Mouse (Mus musculus) olfactory bulb, adult 2 months (tissue): Measurements from ENCODE around the gene Gm4792. TPM values are rescaled to one million over a fixed set of nuclear protein-coding genes. Genes with fewer than 3 reads are reported as not detected.

Source experiments
- H3K27ac ChIP-seq: fragments of 200-500 bp; 2 replicates; pipeline ENCODE4 v1.5.1; 2012; ENCODE audit warnings: low read depth, low read length; ENCODE audit not compliant: insufficient read depth
- H3K4me1 ChIP-seq: fragments of 200-500 bp; 2 replicates; pipeline ENCODE4 v1.6.1; 2012; ENCODE audit warnings: low read length; ENCODE audit not compliant: control insufficient read depth, insufficient read depth
- H3K4me3 ChIP-seq: fragments of 200-500 bp; 2 replicates; pipeline ENCODE4 v1.5.1; 2012; ENCODE audit warnings: mild to moderate bottlenecking, low read depth, low read length, moderate library complexity; ENCODE audit not compliant: insufficient read depth
- CTCF ChIP-seq: fragments of 200-500 bp; IDR thresholded peaks from 2 replicates; pipeline ENCODE4 v1.5.1; 2012; ENCODE audit warnings: low read depth, mild to moderate bottlenecking, low read length, moderate library complexity; ENCODE audit not compliant: insufficient read depth
- POLR2A ChIP-seq: fragments of 200-500 bp; IDR thresholded peaks from 2 replicates; pipeline ENCODE4 v1.6.1; 2012; ENCODE audit warnings: mild to moderate bottlenecking, low read depth, low read length, moderate library complexity; ENCODE audit not compliant: insufficient read depth
- WGBS: fragments of 180-500 bp; shearing (Covaris S2); methylation state at CpG from one replicate; pipeline ENCODE4 v1.1.7; 2018; 5-methylcytosine and 5-hydroxymethylcytosine counted together
- polyA plus RNA-seq: library from polyadenylated mRNA; stranded (reverse); fragments of >200 nt; gene quantifications from 2 replicates; pipeline ENCODE4 v1.2.4, GENCODE M21; 2012; ENCODE audit warnings: low replicate concordance; ENCODE audit not compliant: missing spikeins, insufficient read depth, insufficient read length

Gm4792 gene
- polyA plus RNA-seq, 1 experiment: not detected

DNA sequence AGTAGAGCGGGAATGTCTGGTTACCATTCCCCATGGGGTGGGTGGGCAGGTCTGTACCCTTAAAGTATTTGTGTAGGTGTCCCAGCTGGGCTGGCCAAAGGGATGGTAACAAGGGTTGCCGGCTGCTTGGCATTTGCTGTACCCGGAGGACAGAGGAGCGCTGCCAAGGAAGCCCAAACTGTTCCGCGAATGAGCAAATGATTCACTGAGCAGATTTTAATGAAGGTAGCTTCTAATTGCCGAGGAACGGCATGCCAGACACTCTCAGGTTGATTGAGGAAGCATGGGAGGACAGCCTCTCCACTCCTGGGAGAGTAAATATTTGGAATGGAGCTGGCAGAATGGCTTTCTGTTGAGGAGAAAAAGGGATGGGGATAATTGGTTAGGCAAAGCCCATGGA lies 16.3 kb downstream of the Gm4792 start:
- no peak for TF ChIP-seq POLR2A
- no peak for TF ChIP-seq CTCF
- WGBS: 49% methylated on average over 8 of the region's 8 CpGs
- Histone ChIP-seq H3K27ac (no peak overlapping the region), H3K4me3 (no peak overlapping the region), H3K4me1 (no peaks in the 10 kb centered on the region)

DNA sequence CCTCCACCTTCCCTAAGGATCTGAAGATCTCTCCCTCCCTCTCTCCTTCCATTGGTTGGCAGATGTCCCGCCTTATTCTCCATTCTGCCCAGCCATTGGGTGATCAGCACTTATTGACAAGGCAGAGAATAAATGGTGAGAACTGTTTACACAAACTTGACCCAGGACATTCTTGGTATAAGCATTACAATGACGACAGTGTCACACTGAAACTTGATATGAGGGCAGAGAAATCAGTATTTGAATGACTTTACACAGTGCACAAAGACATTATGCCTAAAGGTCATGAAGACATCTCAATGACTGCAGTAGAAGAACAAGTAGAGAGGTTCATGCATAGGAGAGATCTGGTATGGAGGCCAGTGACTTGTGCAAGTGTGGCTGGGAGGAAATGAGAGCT lies 22.0 kb downstream of the Gm4792 start:
- TF ChIP-seq CTCF (no peak), POLR2A (no peak)
- Histone ChIP-seq H3K27ac (no peak overlapping the region), H3K4me3 (no peak overlapping the region), H3K4me1 (no peaks in the 10 kb centered on the region)
- WGBS: 73% methylated on average over 2 of the region's 2 CpGs

DNA sequence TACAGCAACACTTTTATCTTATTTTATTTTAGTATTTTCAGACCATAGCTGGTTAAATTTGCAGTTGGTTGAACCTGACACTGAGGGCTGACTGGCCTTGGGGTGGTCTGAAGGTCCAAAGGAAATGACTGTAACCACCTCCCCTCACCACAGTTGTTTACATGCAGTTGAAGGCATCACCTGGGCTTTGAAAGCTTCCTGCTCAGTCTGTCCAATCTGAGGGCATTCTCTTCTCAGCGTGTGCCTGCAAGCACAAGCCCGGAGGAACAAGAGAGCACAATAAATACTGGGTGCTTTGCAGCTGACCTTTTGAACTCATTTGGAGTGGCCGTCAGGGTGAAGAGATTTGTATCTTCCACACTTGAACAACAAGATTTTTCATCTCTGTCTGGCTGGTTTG lies 23.2 kb downstream of the Gm4792 start:
- Histone ChIP-seq H3K4me1 (no peaks in the 10 kb centered on the region), H3K27ac (no peak overlapping the region), H3K4me3 (no peak overlapping the region)
- no peak for TF ChIP-seq POLR2A
- TF ChIP-seq CTCF: no peak
- 61% methylated on average over 3 of the region's 3 CpGs for WGBS

DNA sequence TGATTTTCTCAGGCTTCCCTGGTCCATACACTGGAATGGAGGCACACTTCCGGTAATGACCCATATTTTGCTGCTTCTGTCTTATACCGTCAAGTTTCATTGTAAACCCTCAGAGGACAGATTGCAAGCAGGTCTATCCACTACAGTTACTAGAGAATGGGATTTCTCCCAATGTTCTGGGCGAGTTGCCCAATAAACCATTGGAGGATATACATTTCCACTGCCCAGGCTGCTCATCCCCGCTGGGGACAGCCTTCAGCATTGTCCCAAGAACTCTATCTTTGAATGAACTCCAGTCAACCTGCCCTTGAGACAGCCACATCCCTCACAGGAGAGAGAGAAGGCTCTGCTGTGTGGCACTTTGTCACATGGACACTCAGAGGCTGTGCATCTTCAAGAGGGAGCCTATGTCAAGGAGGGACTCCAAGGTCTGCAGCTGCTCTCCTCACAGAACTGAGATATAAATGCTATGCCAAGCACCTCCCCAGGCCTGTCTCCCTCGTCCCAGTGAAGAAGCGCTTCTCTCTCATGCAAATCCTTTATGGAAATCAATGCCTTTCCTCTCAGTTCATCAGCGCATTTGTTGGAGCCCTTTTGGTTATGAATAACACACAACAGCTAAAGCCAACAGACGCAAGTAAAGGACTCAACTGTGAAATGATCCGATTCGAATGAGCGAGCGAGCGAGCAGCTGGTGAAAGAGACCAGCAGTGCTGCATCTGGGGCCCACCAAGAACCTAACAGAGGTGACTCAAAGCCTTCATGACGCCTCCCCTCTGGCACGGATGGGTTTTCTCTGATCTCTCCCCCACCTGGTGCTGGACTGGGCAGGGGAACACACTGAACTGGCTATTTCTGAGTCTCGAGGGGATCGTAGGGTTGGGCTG lies 32.6 kb downstream of the Gm4792 start:
- 79% methylated on average over 17 of the region's 17 CpGs for WGBS
- Histone ChIP-seq H3K4me1 (no peaks in the 10 kb centered on the region), H3K4me3 (no peak overlapping the region), H3K27ac (no peak overlapping the region)
- TF ChIP-seq CTCF (no peak), POLR2A (no peak)

DNA sequence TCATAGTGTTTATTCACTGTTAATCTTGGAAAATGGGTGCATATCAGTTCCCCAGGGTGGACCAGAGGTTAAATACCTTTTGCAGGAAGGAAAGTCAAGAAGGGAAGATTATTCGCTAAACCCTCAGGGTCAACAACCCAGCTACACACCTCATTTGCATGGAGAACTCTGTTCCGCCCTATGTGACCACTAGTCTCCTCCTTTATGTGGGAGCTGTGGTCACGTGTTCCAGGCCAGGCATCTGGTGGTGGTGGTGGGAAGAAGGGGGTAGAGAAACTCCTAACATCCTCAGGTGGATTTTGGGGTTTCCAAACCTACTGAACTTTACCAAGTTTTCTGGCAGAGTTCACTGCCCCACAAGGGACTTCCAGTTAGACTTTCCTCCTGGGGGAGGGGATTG lies 35.3 kb downstream of the Gm4792 start:
- TF ChIP-seq POLR2A (no peak), CTCF (no peak)
- H3K27ac ChIP-seq: no peak overlapping the region
- no peak overlapping the region for H3K4me3 ChIP-seq
- 93% methylated on average over 3 of the region's 3 CpGs for WGBS
- no peaks in the 10 kb centered on the region for H3K4me1 ChIP-seq

DNA sequence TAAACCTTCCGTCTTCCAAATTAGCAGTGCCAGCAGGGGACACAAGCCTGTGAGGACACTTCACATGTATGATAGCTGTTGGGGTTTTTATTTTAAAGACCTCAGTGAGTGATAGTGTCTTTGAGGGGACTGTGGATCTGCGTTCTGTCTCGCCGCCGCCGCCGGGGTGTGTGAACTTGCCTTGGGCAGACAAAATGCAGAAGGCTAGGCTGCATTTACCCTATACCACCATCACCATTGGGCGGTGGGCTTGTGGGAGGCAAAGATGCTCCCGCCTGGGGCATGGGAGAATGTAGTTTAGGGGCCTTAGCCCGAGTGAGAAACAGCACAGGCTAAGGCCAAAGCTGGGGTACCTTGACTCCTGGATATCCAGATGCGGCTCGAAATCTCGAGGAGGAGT lies 35.9 kb downstream of the Gm4792 start:
- TF ChIP-seq CTCF (no peak), POLR2A (no peak)
- 93% methylated on average over 13 of the region's 13 CpGs for WGBS
- H3K4me1 ChIP-seq: no peaks in the 10 kb centered on the region

DNA sequence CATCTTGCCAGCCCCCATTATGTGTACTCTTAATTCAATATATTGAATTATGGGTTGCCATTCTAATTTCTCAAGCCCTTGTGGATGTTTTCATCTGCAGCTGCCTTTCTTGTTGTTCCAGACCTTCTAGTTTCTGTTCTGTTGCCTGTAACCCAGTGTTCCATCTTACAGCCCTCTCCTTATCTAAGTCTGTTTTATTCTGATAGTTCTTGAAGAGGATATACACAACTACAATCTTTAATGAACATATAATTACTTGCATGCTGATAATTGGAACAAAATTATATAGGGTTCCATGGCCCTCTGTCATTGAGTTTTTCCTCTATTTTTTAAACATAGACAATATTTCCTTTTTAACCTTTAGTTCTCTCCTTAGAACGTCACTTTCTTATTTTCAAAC lies 38.0 kb downstream of the Gm4792 start:
- TF ChIP-seq POLR2A: no peak
- TF ChIP-seq CTCF: no peak
- no peak overlapping the region for H3K4me3 ChIP-seq
- no peaks in the 10 kb centered on the region for H3K4me1 ChIP-seq
- H3K27ac ChIP-seq: no peak overlapping the region
- WGBS: 57% methylated on average over 1 of the region's 1 CpGs

More for the DNA sequence above, 35.9 kb downstream of the Gm4792 start:
- no peak overlapping the region for H3K27ac ChIP-seq
- no peak overlapping the region for H3K4me3 ChIP-seq

DNA sequence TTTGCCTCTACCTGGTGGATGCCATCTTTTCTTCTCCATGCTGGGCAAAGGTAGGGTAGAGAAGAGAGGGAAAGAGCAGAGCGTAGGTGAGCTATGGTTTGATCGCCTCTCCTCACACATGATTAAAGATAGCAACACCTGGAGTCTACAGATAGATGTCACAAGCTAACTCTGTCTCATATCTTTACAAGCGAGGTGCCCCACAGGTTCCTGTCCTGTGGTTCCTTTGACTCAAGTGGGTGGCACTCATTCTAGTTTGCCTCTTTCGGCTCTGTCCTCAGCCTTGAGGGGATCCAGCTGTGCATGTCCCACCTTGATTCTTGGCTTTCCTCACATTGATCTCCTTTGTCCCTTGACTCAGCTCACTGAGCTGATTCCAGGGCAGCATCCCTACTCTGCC lies 42.0 kb downstream of the Gm4792 start:
- no peak overlapping the region for H3K27ac ChIP-seq
- peaks cover 4% of the 10 kb centered on the region; the same call in 1 of the 2 replicates for H3K4me1 ChIP-seq
- WGBS: 93% methylated on average over 4 of the region's 4 CpGs
- no peak for TF ChIP-seq POLR2A
- TF ChIP-seq CTCF: no peak
- no peak overlapping the region for H3K4me3 ChIP-seq

DNA sequence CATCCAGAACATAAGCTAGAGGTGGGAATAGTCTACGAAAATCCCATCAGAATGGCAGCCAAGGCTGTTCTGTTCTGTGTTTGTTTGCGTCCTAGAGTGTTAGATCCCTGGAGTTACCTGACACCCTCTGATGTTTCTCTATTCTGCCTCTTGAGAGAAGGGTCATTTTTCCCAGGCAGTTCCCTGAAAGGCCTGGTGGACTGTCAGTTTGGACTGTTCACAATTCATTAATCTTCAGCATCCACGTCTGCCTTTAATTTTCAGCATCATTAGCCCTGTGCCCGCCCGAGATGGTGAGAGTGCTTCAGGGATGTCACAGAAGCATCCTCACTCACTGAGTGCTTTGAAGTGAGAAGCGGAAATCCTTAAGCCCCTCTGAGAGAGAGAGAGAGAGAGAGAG lies 42.8 kb downstream of the Gm4792 start:
- Histone ChIP-seq H3K27ac (no peak overlapping the region), H3K4me1 (peaks cover 4% of the 10 kb centered on the region; the same call in 1 of the 2 replicates), H3K4me3 (no peak overlapping the region)
- WGBS: 81% methylated on average over 6 of the region's 6 CpGs
- TF ChIP-seq POLR2A: no peak
- TF ChIP-seq CTCF: no peak

DNA sequence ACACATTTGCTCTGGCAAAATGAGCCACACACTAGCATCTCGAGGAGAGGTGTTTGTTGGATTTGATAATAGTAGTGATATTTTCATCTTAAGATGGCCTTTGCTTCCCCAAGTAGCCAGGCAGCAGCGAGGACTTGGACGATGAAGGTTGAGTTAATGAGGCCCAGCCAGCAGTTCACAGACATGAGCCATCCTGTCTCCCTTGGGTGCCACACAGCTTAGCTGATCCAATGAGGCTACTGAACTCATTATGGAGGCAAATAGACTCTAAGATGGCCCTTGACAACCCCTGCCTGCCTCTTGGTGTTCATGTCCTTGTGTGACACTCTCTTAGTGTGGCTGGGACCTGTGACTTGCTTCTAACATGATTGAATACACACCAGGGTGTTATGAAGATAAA lies 43.7 kb downstream of the Gm4792 start:
- Histone ChIP-seq H3K4me1 (peaks cover 4% of the 10 kb centered on the region; the same call in 1 of the 2 replicates), H3K4me3 (no peak overlapping the region), H3K27ac (no peak overlapping the region)
- TF ChIP-seq CTCF (no peak), POLR2A (no peak)
- WGBS: 87% methylated on average over 3 of the region's 3 CpGs
